Mouse (Mus musculus): Measurements from ENCODE around the gene Isg15.
"Not testable (repeated sequence)": the region's sequence is repeated elsewhere in the genome, so short reads cannot be mapped to it uniquely, and the experiment has no call there.

The Isg15 gene

DNA sequence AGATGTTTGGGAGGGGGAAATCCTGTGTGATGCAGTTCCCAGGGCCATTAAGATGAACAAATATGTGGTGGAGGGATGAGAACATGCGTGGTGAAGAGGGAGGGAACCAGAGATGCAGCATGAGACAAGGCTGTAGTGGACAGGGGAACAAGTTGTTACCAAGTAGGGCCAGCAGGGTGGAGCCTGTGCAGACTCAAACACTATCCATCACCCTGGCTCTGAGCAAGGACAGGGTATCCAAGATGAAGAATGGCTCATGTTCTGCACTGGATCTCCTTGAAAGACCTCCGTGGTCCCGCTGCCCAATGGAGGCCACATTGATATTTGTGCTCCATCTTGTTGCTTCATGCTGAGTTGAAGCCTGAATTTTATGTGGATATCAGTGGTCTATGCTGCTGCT, 45.8 kb downstream of the Isg15 start:
- DNase-seq (ENCODE audit: low spot score): no peak

DNA sequence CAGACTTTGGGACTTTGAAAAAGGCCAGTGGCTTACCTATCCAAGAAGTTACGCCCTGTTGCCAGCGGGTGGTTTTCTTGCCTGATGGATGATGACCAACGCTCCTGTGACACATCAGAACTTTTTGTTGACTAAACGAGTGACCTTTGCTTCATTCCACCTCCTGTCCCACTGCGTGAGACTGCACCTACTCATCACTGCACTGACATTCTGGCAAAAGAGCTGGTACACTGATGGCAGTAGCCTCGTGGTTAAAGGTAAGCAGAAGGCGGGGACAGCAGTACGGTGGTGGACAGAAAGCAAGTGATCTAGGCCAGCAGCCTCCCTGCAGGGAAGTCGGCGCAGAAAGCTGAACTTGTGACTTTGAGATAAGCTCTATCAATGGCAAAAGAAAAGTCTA, 49.7 kb downstream of the Isg15 start:
- not testable (repeated sequence) for DNase-seq (ENCODE audit: low spot score)

Measured in embryo, embryonic 10.5 days (tissue).